Mouse (Mus musculus): ENCODE data around the gene Tbc1d22a.
A peak's percentile ranks its signal among the peaks of the same experiment; 100 is the strongest.
"Not testable (repeated sequence)": the region's sequence is repeated elsewhere in the genome, so short reads cannot be mapped to it uniquely, and the experiment has no call there.

Gene Tbc1d22a

DNA sequence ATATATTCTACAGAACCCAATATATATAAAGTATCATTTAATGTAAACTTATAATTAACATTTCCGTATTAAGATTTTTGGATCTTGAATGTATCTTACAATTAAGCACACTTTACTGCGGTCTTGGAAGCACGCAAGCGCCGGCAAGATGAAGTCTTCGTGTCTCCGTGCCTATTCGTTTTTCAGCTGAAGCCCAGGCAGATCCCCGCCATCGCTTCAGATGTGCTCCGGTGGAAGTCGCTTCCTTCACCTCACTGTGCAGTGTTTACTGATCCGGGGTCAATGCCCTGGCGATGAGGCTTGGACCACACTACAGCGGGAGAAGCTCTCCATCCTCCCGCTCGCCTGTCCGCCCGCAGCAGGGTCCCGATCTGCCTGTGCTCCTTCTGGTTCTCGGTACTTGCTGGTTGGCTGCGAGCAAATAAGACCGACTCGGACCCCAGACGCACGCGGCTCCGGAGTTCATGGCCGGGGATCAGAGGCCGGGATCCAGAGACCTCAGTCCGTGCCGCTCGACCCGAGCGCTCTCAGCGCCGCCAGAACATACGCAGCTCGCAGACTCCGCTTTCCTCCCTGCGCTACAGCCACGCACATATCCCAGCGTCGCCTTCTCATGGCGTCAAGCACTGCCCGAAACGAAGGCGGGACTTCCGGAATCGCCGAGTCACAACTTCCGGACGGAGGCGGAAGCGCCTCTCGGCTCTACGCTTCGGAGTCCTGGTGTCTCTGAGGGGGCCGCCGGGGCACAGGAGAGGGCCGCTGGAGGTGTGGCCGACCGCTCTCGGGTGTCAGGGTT, at the start of gene Tbc1d22a:
Gene Tbc1d22a, plus strand, starts transcription at position 707 of the 796 bp plus-strand sequence.
- peak; percentile 97 for DNase-seq

GRCm38 (mm10) chr15:86164718-86165345, 49.4 kb upstream of the Tbc1d22a start:
- DNase-seq, result no peak

DNA sequence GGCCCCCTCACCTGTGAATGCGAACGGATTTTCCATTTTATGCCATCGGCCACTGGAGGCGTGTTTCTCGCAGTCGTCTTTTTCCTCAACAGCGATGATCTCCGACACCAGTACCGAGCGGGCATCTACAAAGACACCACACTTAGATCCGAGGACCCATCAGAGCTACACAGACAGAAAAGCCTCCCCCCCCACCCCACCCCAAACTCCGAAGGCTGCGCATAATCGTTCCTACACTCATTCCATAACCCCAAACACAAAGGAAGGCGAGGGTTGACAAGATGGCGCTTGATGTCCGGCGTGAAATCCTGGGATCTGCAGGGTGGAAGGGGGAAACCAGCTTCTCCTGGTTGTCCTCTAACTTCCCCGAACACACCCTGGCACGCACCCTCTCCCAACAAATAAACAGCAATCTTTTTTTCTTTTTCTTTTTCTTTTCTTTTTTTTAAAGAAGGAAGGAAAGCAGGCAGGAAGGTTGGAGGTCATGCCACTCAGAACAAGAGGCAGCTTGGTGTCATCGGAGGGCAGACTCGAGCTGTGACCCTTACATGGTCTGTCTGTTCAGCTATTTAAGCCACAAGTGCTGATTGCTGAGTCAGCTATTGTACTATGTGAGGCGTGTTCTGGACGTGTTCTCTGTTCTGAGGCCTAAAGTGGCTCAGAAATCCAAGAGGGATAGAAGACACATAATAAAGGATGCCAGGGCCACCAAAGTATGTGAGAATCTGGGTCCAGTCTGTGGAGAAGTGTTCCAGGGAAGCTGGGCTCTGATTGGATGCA, 48.3 kb upstream of the Tbc1d22a start:
- DNase-seq, result no peak

- no peak for DNase-seq
Measured at GRCm38 (mm10) chr15:86167032-86167655, 47.1 kb upstream of the Tbc1d22a start.

DNA sequence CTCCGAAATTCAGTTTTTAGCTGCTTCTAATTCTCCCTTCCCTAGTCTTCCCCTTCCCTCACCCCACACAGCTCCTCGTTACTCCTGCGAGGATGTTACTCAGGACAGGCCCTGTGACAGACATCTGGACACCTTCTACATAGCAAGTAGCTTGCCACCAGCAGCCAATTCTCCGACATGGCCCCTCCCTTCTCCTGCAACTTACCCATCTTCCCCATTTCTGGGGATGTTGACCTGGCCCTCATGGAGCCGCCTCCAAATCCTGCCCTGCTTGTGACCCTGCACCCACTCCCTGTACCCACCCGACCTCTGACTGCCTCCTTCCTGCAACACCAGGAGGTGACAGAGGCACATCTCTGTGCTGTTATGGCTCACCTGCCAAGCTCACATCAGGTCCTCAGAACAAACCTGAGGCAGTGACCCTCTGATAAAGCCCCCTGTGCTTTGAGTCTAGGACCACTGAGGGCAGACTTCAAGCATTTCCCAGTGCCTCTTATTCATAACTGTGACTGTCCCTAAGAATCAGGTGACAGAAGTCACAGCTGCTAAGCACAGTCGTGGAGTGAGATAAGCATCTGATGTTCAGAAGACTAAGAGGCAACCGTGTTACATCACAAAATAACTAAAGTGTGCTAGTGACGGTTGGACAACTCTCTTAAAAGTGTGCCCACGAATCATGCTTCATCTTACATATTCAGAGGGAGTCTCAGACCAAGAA, 46.3 kb upstream of the Tbc1d22a start:
- DNase-seq, result no peak

- no peak for DNase-seq
Measured at GRCm38 (mm10) chr15:86168505-86168867, 45.8 kb upstream of the Tbc1d22a start.

DNA sequence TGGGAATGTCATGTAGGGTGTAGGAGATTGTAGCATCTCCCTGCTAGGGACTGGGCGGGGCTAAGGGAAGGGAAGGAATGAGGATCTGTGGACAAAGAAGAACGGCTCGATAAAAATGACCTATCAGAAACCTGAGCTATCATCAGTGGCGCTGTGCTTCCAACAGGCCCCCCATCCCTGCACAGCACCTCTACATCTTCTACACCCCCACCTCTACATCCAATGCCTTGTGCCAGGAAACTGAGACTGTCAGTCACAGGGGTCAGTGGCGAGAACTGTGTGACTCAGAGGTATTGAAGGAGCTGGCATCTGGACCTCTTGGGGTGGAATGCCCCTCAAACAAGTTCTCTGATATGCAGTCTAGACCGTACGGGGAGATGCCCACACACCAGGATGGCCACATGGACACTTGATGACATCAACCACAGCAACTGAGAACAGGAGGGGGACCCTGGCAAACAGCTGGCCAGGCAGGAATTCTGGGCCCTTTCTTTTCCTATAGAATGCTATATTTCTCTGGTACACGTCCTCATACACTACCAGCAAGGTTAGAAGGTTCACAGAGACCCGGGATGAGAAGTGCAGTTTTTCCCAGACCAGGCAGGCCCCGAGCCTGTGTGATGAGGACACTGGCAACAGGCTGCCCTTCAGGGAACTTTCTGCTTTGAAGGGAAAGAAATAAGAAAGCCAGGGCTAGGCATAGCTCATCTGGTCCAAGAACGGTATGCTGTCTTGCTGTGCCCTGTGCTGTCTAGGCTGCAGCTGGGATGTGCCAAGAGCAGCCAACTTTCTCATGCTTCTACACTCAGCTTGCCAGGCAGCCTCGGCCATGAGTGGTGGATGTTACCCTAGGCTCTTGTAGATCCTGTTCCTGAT, 45.1 kb upstream of the Tbc1d22a start:
- no peak for DNase-seq

- DNase-seq, result no peak
Measured at GRCm38 (mm10) chr15:86169817-86170110, 44.5 kb upstream of the Tbc1d22a start.

- no peak for DNase-seq
Measured at GRCm38 (mm10) chr15:86171316-86171715, 42.9 kb upstream of the Tbc1d22a start.

- DNase-seq, result no peak
Measured at GRCm38 (mm10) chr15:86172124-86172523, 42.1 kb upstream of the Tbc1d22a start.

DNA sequence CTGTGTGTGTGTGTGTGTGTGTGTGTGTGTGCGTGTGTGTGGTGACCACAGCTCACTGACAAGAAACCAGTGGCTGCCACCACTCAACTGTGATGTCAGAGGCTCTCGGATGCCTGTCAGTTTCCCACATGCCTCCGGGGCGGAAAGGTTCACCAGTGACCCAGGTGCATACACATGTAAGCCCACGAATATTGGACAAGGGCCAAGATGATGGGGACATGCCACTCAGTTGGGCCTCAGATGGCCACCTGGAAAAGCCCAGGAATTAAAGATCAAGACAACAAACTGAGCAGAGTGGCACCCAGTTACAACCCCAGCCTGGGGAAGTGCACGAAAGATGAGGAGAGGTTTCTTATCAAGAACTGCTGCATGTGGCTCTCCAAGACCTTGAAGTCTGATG, 41.7 kb upstream of the Tbc1d22a start:
- DNase-seq, result no peak

DNA sequence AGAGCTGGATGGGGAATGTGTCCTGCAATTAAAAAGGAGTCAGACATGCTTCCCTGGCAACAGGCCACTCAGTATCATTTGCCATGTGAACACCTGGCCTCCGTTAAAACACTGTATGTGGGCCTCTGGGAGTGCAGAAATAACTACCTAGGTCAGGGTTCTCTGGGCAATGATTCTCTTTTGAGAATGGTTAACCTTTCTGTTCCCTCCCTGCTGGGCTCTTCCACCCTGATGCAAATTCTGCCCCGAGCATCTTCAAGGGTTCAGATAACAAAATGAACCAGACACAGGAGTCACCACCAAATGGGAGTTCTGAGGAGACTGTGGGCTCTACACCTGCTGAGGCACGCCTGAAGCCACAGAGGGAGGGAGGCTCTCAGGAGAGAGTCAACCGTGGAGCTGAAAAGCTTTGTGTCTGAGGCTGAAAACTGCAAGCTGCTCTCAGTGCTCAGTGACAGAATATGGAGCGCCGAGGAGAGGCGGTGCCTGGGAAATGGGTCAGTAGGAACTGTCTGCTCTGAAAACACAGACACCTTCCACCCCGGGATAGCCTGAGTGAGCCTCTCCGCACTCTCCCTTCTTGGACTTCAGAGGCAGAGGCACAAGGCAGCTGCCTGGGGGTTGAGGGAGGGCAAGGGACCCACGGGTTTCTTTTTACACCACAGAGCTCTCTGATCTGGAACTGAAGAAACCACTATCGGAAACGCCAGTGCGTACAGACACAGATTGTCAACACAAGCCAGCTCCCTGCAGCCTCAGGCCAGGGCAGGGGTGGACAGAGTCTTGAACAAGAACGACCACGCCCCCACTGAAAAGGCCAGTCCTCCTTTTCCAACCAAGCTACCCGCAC, 40.9 kb upstream of the Tbc1d22a start:
- DNase-seq, result peak; percentile 26

GRCm38 (mm10) chr15:86175253-86176050, 38.8 kb upstream of the Tbc1d22a start:
- DNase-seq, result no peak

- no peak for DNase-seq
Measured at GRCm38 (mm10) chr15:86176166-86176565, 38.1 kb upstream of the Tbc1d22a start.

- DNase-seq, result no peak
Measured at GRCm38 (mm10) chr15:86176771-86177702, 37.2 kb upstream of the Tbc1d22a start.

- not testable (repeated sequence) for DNase-seq
Measured at GRCm38 (mm10) chr15:86177703-86178251, 36.5 kb upstream of the Tbc1d22a start.

DNA sequence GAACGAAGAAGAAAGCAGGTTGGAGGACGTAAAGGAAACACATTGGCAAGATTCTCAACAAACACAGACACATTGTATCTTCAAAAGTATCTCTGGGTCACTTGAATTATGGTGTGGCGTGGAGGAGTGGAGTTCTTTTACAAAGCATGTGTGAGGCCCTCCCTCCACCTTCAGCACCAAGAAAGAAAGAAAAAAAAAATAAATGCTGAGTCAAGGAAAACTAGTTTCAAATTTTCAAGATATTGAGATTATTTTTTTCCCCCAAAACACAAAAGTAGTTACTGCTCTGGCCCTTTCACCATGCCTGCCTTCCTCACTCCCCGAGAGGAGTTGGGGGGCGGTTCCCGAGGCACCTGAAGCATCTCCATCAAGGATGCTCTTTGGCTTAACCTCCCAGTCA, 35.7 kb upstream of the Tbc1d22a start:
- DNase-seq, result no peak

- no peak for DNase-seq
Measured at GRCm38 (mm10) chr15:86180427-86180826, 33.8 kb upstream of the Tbc1d22a start.

All from embryo, embryonic 11 days (tissue).